Mouse (Mus musculus) limb, embryonic 14.5 days (tissue): ENCODE measurements around the gene Rft1. TPM values are rescaled to one million over a fixed set of nuclear protein-coding genes. Genes with fewer than 3 reads are reported as not detected.
A peak's percentile ranks its signal among the peaks of the same experiment; 100 is the strongest.

ENCODE experiments used
- ATAC-seq: fragments of 200-750 bp; cut with Nextera tagmentation; 2 replicates; pipeline ENCODE4 v1.8.0; 2017; ENCODE audit warnings: low read depth, moderate number of reproducible peaks, moderate TSS enrichment; ENCODE audit not compliant: low FRiP score
- DNase-seq: peaks from one replicate; pipeline ENCODE4 v3.0.0-alpha.2; 2015; ENCODE audit warnings: low spot score
- H3K27ac ChIP-seq: fragments of 300-500 bp; sonication (generic); replicated peaks from 2 replicates; pipeline ENCODE4 v1.5.1; 2014; ENCODE audit warnings: low read depth, mild to moderate bottlenecking, low read length, moderate library complexity, mixed read lengths
- H3K27me3 ChIP-seq: fragments of 300-500 bp; sonication (generic); 2 replicates; pipeline ENCODE4 v1.6.1; 2014; ENCODE audit warnings: low read length, mixed read lengths; ENCODE audit not compliant: control insufficient read depth, insufficient read depth
- H3K36me3 ChIP-seq: fragments of 300-500 bp; sonication (generic); 2 replicates; pipeline ENCODE4 v1.6.1; 2014; ENCODE audit warnings: mild to moderate bottlenecking, low read length, moderate library complexity, mixed read lengths; ENCODE audit not compliant: control insufficient read depth, insufficient read depth
- H3K4me1 ChIP-seq: fragments of 300-500 bp; sonication (generic); 2 replicates; pipeline ENCODE4 v1.6.1; 2014; ENCODE audit warnings: antibody characterized with exemption, low read length, mixed read lengths; ENCODE audit not compliant: control insufficient read depth, insufficient read depth
- H3K4me2 ChIP-seq: fragments of 300-500 bp; sonication (generic); replicated peaks from 2 replicates; pipeline ENCODE4 v1.6.1; 2014; ENCODE audit warnings: low read depth, mild to moderate bottlenecking, low read length, moderate library complexity; ENCODE audit not compliant: severe bottlenecking
- H3K4me3 ChIP-seq: fragments of 300-500 bp; sonication (generic); replicated peaks from 2 replicates; pipeline ENCODE4 v1.5.1; 2014; ENCODE audit warnings: low read length
- H3K9ac ChIP-seq: fragments of 300-500 bp; sonication (generic); 2 replicates; pipeline ENCODE4 v1.6.1; 2014; ENCODE audit warnings: mild to moderate bottlenecking, low read depth, low read length, moderate library complexity; ENCODE audit not compliant: severe bottlenecking
- H3K9me3 ChIP-seq: fragments of 300-500 bp; sonication (generic); 2 replicates; pipeline ENCODE4 v1.6.1; 2016; ENCODE audit warnings: low read length; ENCODE audit not compliant: control insufficient read depth
- POLR2A ChIP-seq: fragments of 200-500 bp; IDR thresholded peaks from 2 replicates; pipeline ENCODE4 v1.8.0; 2012; ENCODE audit warnings: inconsistent platforms, mild to moderate bottlenecking, moderate library complexity, borderline replicate concordance; ENCODE audit not compliant: insufficient read depth, insufficient read length; ENCODE audit errors: extremely low read depth
- WGBS: fragments of 180-500 bp; shearing (Covaris S2); extraction: QIAGEN DNeasy Blood & Tissue Kit; methylation state at CpG from one replicate; pipeline ENCODE4 v1.1.7; 2014; 5-methylcytosine and 5-hydroxymethylcytosine counted together
- polyA plus RNA-seq, 2 experiments: library from polyadenylated mRNA; depleted of rRNA in 1 of 2; stranded (reverse) in 1 of 2; unstranded in 1 of 2; fragments of >200 nt; fragmentation: Nextera tagmentation in 1 of 2; extraction: Ambion mirVana in 1 of 2; gene quantifications; 2 replicates each; pipeline versions ENCODE4 v1.2.1 to v1.2.3; 2012 to 2014

Rft1 gene
- polyA plus RNA-seq, 2 experiments = 15.4 to 21.3 TPM

DNA sequence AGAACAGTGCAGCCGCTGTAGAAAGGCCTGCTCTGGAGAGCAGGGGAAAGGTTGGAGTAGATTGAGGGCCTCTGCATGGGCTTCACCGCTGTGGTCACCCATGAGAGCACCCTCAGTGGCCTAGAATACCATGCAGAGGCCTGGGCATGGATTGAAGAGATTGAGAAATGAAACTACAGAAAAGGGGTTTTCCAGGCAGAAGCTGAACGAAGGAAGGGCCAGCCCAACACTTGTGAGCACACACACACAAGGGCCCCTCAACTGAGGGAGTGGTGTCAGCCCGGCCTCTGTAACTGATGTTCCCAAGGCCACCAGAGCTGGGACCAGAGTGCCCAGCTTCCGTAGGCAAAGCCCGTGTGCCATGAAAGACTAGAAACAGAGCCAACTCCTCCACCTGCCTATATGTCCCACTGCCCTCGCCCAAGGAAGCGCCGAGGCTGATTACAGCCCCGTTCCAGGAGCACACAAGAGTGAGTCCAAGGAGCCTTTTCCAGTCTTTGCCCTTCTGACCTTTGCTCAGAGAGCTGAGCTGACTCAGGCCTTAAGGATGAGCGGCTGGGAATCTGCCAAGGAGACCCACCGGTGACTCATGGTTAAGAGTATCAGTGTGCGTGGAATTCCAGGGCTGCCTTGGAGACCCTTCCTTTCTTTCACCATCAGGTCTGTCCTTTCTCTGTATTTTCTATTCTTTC is 18.8 kb upstream of the Rft1 start:
- Histone ChIP-seq H3K27me3 (no peaks in the 10 kb centered on the region), H3K9me3 (no peaks in the 10 kb centered on the region), H3K4me3 (no peak overlapping the region), H3K36me3 (no peaks in the 10 kb centered on the region), H3K9ac (no peak overlapping the region), H3K4me2 (no peak overlapping the region), H3K27ac (no peak overlapping the region), H3K4me1 (peaks cover 11% of the 10 kb centered on the region)
- DNase-seq = no peak
- no peak for ATAC-seq
- 85% methylated on average over 13 of the region's 13 CpGs for WGBS
- no peak for TF ChIP-seq POLR2A

DNA sequence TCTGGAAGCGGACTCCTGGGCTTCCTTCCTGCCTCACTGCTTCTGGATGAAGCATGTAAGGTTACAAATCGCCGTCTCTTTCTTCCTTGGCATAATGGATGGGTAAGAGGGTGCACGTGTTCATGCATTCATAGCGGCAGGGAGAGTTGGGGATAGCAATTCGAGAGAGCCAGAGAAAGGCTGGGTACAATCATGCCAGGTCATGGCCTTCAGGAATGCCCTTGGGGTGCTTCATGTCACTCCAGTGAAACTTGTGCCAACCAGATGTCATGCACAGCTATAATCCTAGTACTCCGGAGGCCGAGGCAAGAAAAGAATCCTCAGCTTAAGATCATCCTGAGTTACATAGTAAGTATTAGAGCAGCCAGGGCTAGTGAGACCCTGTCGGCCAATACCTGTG is 17.7 kb upstream of the Rft1 start:
- Histone ChIP-seq H3K9me3 (no peaks in the 10 kb centered on the region), H3K27me3 (no peaks in the 10 kb centered on the region), H3K9ac (no peak overlapping the region), H3K4me3 (no peak overlapping the region), H3K27ac (no peak overlapping the region), H3K36me3 (no peaks in the 10 kb centered on the region), H3K4me1 (peaks cover 11% of the 10 kb centered on the region), H3K4me2 (no peak overlapping the region)
- no peak for DNase-seq
- 74% methylated on average over 9 of the region's 9 CpGs for WGBS
- ATAC-seq = no peak
- no peak for TF ChIP-seq POLR2A

DNA sequence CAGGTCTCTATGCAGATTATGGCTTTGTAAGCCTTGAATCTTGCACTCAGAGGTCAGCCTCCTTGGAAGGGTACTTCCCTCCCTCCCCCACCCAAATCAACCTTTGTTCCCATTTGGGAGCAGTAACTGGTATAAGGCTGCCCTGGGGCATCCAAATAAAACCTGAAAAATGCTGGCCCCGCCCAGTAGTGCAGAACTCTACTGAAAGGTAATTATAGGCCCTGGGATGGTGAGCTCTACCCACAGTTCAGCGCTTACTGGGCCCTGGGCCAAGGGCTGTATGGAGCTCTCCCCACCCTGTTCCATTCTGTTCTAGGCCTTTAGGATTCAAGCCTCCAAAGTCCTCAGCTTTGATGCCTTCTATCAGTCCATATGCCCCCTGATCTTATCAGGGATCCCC is 17.1 kb upstream of the Rft1 start:
- no peak overlapping the region for H3K27ac ChIP-seq
- H3K27me3 ChIP-seq = no peaks in the 10 kb centered on the region
- no peak overlapping the region for H3K4me3 ChIP-seq
- ATAC-seq (no peak), DNase-seq (peak; percentile 61)
- H3K4me1 ChIP-seq = peaks cover 11% of the 10 kb centered on the region
- H3K36me3 ChIP-seq = no peaks in the 10 kb centered on the region
- no peak overlapping the region for H3K4me2 ChIP-seq
- no peaks in the 10 kb centered on the region for H3K9me3 ChIP-seq
- TF ChIP-seq POLR2A = no peak
- H3K9ac ChIP-seq = no peak overlapping the region
- 25% methylated on average over 2 of the region's 2 CpGs for WGBS

DNA sequence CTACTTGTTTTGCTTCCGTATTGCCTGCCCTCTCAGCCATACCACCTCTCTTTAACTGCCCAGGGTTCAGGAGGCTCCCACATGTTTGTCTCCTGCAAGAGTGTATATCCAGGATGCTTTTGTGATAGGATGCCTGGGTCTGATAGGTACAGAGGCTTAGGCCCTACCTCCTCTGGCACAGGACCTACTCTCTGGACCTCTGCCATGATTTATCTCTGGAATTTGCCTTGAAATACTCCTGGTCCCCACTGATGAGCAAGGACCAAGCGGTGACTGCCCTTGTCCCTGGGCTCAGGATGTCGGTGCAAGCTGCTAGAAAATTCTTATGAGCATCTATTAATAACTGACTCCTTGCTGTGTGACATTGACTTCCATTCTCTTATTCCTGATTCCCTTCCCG is 16.2 kb upstream of the Rft1 start:
- TF ChIP-seq POLR2A = no peak

DNA sequence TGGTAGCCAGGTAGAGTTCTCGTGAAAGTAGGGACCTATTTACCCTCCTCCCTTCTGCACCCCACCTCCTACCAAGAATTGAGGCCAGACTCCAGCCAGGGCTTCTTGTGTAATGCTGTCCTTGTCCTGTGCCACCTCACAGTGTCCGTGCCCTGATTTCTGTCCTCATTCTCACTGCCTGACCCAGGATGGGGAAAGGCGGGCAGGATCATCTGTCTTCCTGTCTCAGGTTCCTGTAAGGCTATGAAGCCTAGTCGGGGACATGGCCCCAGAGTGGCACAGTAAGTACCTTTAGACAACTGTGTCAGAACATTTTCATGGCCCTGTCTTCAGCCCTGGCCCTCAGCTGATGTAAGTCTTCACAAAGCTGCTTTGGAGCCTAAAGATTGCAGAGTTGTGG is 15.5 kb upstream of the Rft1 start:
- no peaks in the 10 kb centered on the region for H3K36me3 ChIP-seq
- no peak for TF ChIP-seq POLR2A
- H3K27ac ChIP-seq = no peak overlapping the region
- ATAC-seq (no peak), DNase-seq (no peak)
- no peaks in the 10 kb centered on the region for H3K9me3 ChIP-seq
- H3K4me3 ChIP-seq = no peak overlapping the region
- H3K4me2 ChIP-seq = no peak overlapping the region
- WGBS = 75% methylated on average over 4 of the region's 4 CpGs
- H3K9ac ChIP-seq = no peak overlapping the region
- H3K27me3 ChIP-seq = no peaks in the 10 kb centered on the region
- H3K4me1 ChIP-seq = peaks cover 11% of the 10 kb centered on the region

More for the DNA sequence above, 16.2 kb upstream of the Rft1 start:
- Histone ChIP-seq H3K4me3 (no peak overlapping the region), H3K4me1 (peaks cover 11% of the 10 kb centered on the region), H3K9ac (no peak overlapping the region; the same call in 1 of the 2 replicates), H3K27me3 (no peaks in the 10 kb centered on the region), H3K9me3 (no peaks in the 10 kb centered on the region), H3K4me2 (no peak overlapping the region), H3K36me3 (no peaks in the 10 kb centered on the region), H3K27ac (no peak overlapping the region)
- DNase-seq (no peak), ATAC-seq (no peak)
- 82% methylated on average over 4 of the region's 4 CpGs for WGBS
